Mouse (Mus musculus) forelimb bud, embryonic 11.5 days (tissue): ENCODE measurements at regions not wholly inside any gene's neighbourhood (a gene's known extent, or its start where the extent isn't known, plus 50 kb on each side); places are given as distances from the start of the nearest gene placed in this dataset.

Source experiments
- DNase-seq: peaks from one replicate; pipeline ENCODE4 v3.0.0-alpha.2; 2012; ENCODE audit warnings: low read depth, low spot score

DNA sequence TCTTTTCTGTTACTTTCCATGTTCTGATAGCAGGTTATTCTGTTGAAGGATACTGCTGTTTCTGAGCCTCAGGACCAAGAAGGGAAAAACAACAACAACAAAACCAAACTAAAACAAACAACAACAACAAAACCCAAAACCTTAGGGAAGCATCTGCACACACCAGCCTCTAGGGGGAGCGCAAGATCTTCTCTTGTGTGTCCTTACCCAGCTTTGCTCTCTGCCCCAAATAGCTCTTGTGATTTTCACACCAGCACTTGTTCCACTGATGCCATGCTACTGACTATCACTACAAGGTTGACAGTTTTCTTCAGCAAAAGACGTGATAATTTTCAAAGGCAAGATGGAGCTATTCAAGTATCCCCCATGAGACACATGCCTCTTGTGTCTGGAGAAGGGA is 59.8 kb upstream of the Nrg3 start:
- peak; percentile 42 for DNase-seq
